Mouse (Mus musculus) heart, adult 2 months (tissue): ENCODE data around the gene Kpna6. TPM values are rescaled to one million over a fixed set of nuclear protein-coding genes. Genes with fewer than 3 reads are reported as not detected.
A peak's percentile ranks its signal among the peaks of the same experiment; 100 is the strongest.

Experiments used
- DNase-seq, 2 experiments: peaks; one replicate each; pipeline ENCODE4 v3.0.0; 2021
- H3K27ac ChIP-seq: fragments of 200-600 bp; 2 replicates; pipeline ENCODE4 v1.8.1; 2022
- H3K27me3 ChIP-seq: fragments of 200-500 bp; 2 replicates; pipeline ENCODE4 v1.6.1; 2012; ENCODE audit warnings: mild to moderate bottlenecking, low read length, inconsistent platforms, mixed read lengths; ENCODE audit not compliant: control insufficient read depth, insufficient read depth
- H3K36me3 ChIP-seq: fragments of 200-500 bp; 2 replicates; pipeline ENCODE4 v1.6.1; 2012; ENCODE audit warnings: low read length, inconsistent platforms; ENCODE audit not compliant: control insufficient read depth, insufficient read depth
- H3K4me1 ChIP-seq: fragments of 200-500 bp; 2 replicates; pipeline ENCODE4 v1.6.1; 2011; ENCODE audit warnings: low read length; ENCODE audit not compliant: control insufficient read depth, insufficient read depth
- H3K4me3 ChIP-seq: fragments of 200-600 bp; 2 replicates; pipeline ENCODE4 v1.8.1; 2022
- H3K79me2 ChIP-seq: fragments of 200-500 bp; replicated peaks from 2 replicates; pipeline ENCODE4 v1.6.1; 2012; ENCODE audit warnings: mild to moderate bottlenecking, inconsistent platforms, low read length, moderate library complexity, mixed read lengths; ENCODE audit not compliant: control insufficient read depth, insufficient read depth
- H3K9ac ChIP-seq: fragments of 200-500 bp; 2 replicates; pipeline ENCODE4 v1.6.1; 2012; ENCODE audit warnings: low read depth, mild to moderate bottlenecking, control low read depth, inconsistent platforms, low read length, mixed read lengths
- CTCF ChIP-seq: fragments of 200-600 bp; IDR thresholded peaks from 2 replicates; pipeline ENCODE4 v1.8.1; 2022; ENCODE audit warnings: antibody characterized with exemption, mild to moderate bottlenecking, moderate library complexity
- EP300 ChIP-seq: fragments of 200-500 bp; IDR thresholded peaks from 2 replicates; pipeline ENCODE4 v1.6.1; 2011; ENCODE audit warnings: low read depth, low read length, control low read depth; ENCODE audit not compliant: insufficient read depth
- POLR2A ChIP-seq: fragments of 200-500 bp; IDR thresholded peaks from 2 replicates; pipeline ENCODE4 v1.6.1; 2011; ENCODE audit warnings: mild to moderate bottlenecking, low read depth, low read length, control low read depth; ENCODE audit not compliant: insufficient read depth
- WGBS: fragments of 180-500 bp; shearing (Covaris S2); methylation state at CpG from one replicate; pipeline ENCODE4 v1.1.7; 2018; 5-methylcytosine and 5-hydroxymethylcytosine counted together
- intact Hi-C: fragments of 180-260 bp; cut with DNase I; formaldehyde crosslinking; loops from one replicate; pipeline ENCODE4 v1.15.1; 2025
- polyA plus RNA-seq: library from polyadenylated mRNA; depleted of rRNA; stranded (reverse); fragments of >200 nt; gene quantifications from 2 replicates; pipeline ENCODE4 v1.2.3, GENCODE M21; 2012
- total RNA-seq, 2 experiments: library from RNA; stranded (reverse); gene quantifications; 2 replicates each; pipeline ENCODE4 v1.2.3; 2021

Kpna6 gene
- total and polyA plus RNA-seq, 3 experiments, result 28.2 to 79.2 (median 69.6) TPM

- peaks cover 3% of the 10 kb centered on the region; the same call in 1 of the 2 replicates for H3K36me3 ChIP-seq
- H3K9ac ChIP-seq, result peak overlapping the region; percentile 53
- peak overlapping the region; percentile 92 for H3K27ac ChIP-seq
- WGBS, result 54% methylated on average over 11 of the region's 11 CpGs
- TF ChIP-seq EP300 (no peak), POLR2A (no peak), CTCF (no peak)
- H3K4me3 ChIP-seq, result peak overlapping the region; percentile 25
- DNase-seq, result no peak
- H3K79me2 ChIP-seq, result no peaks in the 10 kb centered on the region; the same call in 1 of the 2 replicates
- no peaks in the 10 kb centered on the region for H3K27me3 ChIP-seq
- peaks cover 28% of the 10 kb centered on the region for H3K4me1 ChIP-seq
- intact Hi-C loops, result loop anchor here (5.0 kb wide), 1 partner anchor 202 kb away; no protein-coding TSS in a partner anchor
These were observed 51.9 kb downstream of the Kpna6 start for GRCm38 (mm10) chr4:129620419-129621282.

- Histone ChIP-seq H3K36me3 (peaks cover 3% of the 10 kb centered on the region; the same call in 1 of the 2 replicates), H3K4me3 (peak within 1 kb of the TSS; percentile 64), H3K27me3 (no peaks in the 10 kb centered on the region), H3K79me2 (no peaks in the 10 kb centered on the region; the same call in 1 of the 2 replicates), H3K27ac (peak within 1 kb of the TSS; percentile 92), H3K4me1 (peaks cover 22% of the 10 kb centered on the region), H3K9ac (peak within 1 kb of the TSS; percentile 87)
- TF ChIP-seq CTCF (0 out of 2 replicates have a peak, but pooled peaks have one; percentile 6), POLR2A (peak; percentile 100), EP300 (peak; percentile 97)
- peak; percentile 96 to 98 for DNase-seq
- intact Hi-C loops, result loop anchor here (5.0 kb wide), 1 partner anchor 287 kb away; no protein-coding TSS in a partner anchor
- 4% methylated on average over 44 of the region's 44 CpGs for WGBS
These were observed 53.5 kb downstream of the Kpna6 start, which contains the start of gene Iqcc for GRCm38 (mm10) chr4:129618786-129619691. Iqcc (minus strand) TSS chr4:129619099.

GRCm38 (mm10) chr4:129618031-129618430 is 54.5 kb downstream of the Kpna6 start:
- H3K4me1 ChIP-seq, result peaks cover 22% of the 10 kb centered on the region
- 90% methylated on average over 5 of the region's 5 CpGs for WGBS

GRCm38 (mm10) chr4:129617121-129617641 is 55.4 kb downstream of the Kpna6 start:
- intact Hi-C loops, result loop anchor here (5.0 kb wide), 1 partner anchor 285 kb away; no protein-coding TSS in a partner anchor

More at GRCm38 (mm10) chr4:129618031-129618430, 54.5 kb downstream of the Kpna6 start:
- Histone ChIP-seq H3K27me3 (no peaks in the 10 kb centered on the region), H3K9ac (no peak overlapping the region; the same call in 1 of the 2 replicates), H3K36me3 (peaks cover 3% of the 10 kb centered on the region; the same call in 1 of the 2 replicates), H3K27ac (peak overlapping the region; percentile 92), H3K79me2 (no peaks in the 10 kb centered on the region; the same call in 1 of the 2 replicates), H3K4me3 (peak overlapping the region; percentile 64)
- intact Hi-C loops, result loop anchor here (5.0 kb wide), 1 partner anchor 286 kb away; no protein-coding TSS in a partner anchor
- no peak for DNase-seq
- no peak for TF ChIP-seq EP300
- TF ChIP-seq POLR2A, result no peak
- no peak for TF ChIP-seq CTCF

GRCm38 (mm10) chr4:129616631-129617030 is 55.9 kb downstream of the Kpna6 start:
- intact Hi-C loops, result loop anchor here (5.0 kb wide), 1 partner anchor 284 kb away; no protein-coding TSS in a partner anchor
- DNase-seq, result no peak
- Histone ChIP-seq H3K79me2 (no peaks in the 10 kb centered on the region), H3K4me1 (peaks cover 8% of the 10 kb centered on the region), H3K27me3 (no peaks in the 10 kb centered on the region), H3K4me3 (no peak overlapping the region), H3K36me3 (no peaks in the 10 kb centered on the region), H3K27ac (no peak overlapping the region), H3K9ac (no peak overlapping the region)
- 78% methylated on average over 3 of the region's 3 CpGs for WGBS
- TF ChIP-seq POLR2A, result no peak
- no peak for TF ChIP-seq CTCF
- TF ChIP-seq EP300, result no peak

More at GRCm38 (mm10) chr4:129617121-129617641, 55.4 kb downstream of the Kpna6 start:
- H3K9ac ChIP-seq, result no peak overlapping the region
- H3K79me2 ChIP-seq, result no peaks in the 10 kb centered on the region; the same call in 1 of the 2 replicates
- H3K4me3 ChIP-seq, result no peak overlapping the region
- H3K4me1 ChIP-seq, result peaks cover 14% of the 10 kb centered on the region
- H3K27me3 ChIP-seq, result no peaks in the 10 kb centered on the region
- DNase-seq, result no peak
- H3K36me3 ChIP-seq, result peaks cover 3% of the 10 kb centered on the region; the same call in 1 of the 2 replicates
- 90% methylated on average over 7 of the region's 7 CpGs for WGBS
- H3K27ac ChIP-seq, result no peak overlapping the region
- TF ChIP-seq CTCF (no peak), EP300 (no peak), POLR2A (no peak)
